Mouse (Mus musculus) liver, embryonic 15.5 days (tissue): ENCODE data around the gene Tnks1bp1. TPM values are rescaled to one million over a fixed set of nuclear protein-coding genes. Genes with fewer than 3 reads are reported as not detected.

Experiments used
- polyA plus RNA-seq: library from polyadenylated mRNA; unstranded; fragments of >200 nt; fragmentation: Nextera tagmentation; extraction: Ambion mirVana; gene quantifications from 2 replicates; pipeline ENCODE4 v1.2.1, GENCODE M21; 2015

Gene Tnks1bp1
- polyA plus RNA-seq, 1 experiment from 2014 or later, result 5.1 TPM

Other genes starting within 250 kb of the Tnks1bp1 start
- 533 and 556 TPM in 2 replicates for gene Ube2l6, start 249.2 kb upstream of the Tnks1bp1 start, polyA plus RNA-seq
- gene Smtnl1, start 225.4 kb upstream of the Tnks1bp1 start, polyA plus RNA-seq, result 0.40 and 0.56 TPM in 2 replicates
- gene Timm10, start 221.0 kb upstream of the Tnks1bp1 start, polyA plus RNA-seq, result 33.3 and 37.0 TPM in 2 replicates
- gene Slc43a1, start 209.2 kb upstream of the Tnks1bp1 start, polyA plus RNA-seq, result 190 and 203 TPM in 2 replicates
- 0.09 TPM in 2 replicates for gene Rtn4rl2, start 161.3 kb upstream of the Tnks1bp1 start, polyA plus RNA-seq
- gene Slc43a3, start 111.4 kb upstream of the Tnks1bp1 start, polyA plus RNA-seq, result 113 and 114 TPM in 2 replicates
- 26.7 and 68.4 TPM in 2 replicates for gene Prg2, start 67.6 kb upstream of the Tnks1bp1 start, polyA plus RNA-seq
- gene Prg3, start 59.8 kb upstream of the Tnks1bp1 start, polyA plus RNA-seq, result 1.8 and 6.4 TPM in 2 replicates
- gene Ssrp1, start 10.8 kb upstream of the Tnks1bp1 start, polyA plus RNA-seq, result 145 and 148 TPM in 2 replicates
- gene P2rx3, start 10.6 kb upstream of the Tnks1bp1 start, polyA plus RNA-seq, result 0.25 and 0.30 TPM in 2 replicates
- gene Aplnr, start 88.2 kb downstream of the Tnks1bp1 start, polyA plus RNA-seq, result 1.6 and 1.8 TPM in 2 replicates
- gene Lrrc55, start 149.2 kb downstream of the Tnks1bp1 start, polyA plus RNA-seq, result 0.07 TPM in 2 replicates